Mouse (Mus musculus) thymus, adult 2 months (tissue): Measurements from ENCODE around the gene Fbxw15.
"Not testable (repeated sequence)": the region's sequence is repeated elsewhere in the genome, so short reads cannot be mapped to it uniquely, and the experiment has no call there.

Experiments
- CTCF ChIP-seq: fragments of 200-500 bp; IDR thresholded peaks from 2 replicates; pipeline ENCODE4 v1.5.1; 2012; ENCODE audit warnings: mild to moderate bottlenecking, control low read depth, low read length, moderate library complexity, borderline replicate concordance; ENCODE audit not compliant: control insufficient read depth, poor library complexity, insufficient read depth; ENCODE audit errors: extremely low read depth
- POLR2A ChIP-seq: fragments of 200-500 bp; IDR thresholded peaks from 2 replicates; pipeline ENCODE4 v1.6.1; 2012; ENCODE audit warnings: mild to moderate bottlenecking, low read length, control low read depth, moderate library complexity; ENCODE audit not compliant: control insufficient read depth, poor library complexity, insufficient read depth; ENCODE audit errors: extremely low read depth

GRCm38 (mm10) chr9:109602128-109602527 is 34.1 kb upstream of the Fbxw15 start:
- not testable (repeated sequence) for TF ChIP-seq CTCF, POLR2A
